Mouse (Mus musculus) embryo, embryonic 10.5 days (tissue): ENCODE results near the gene Mtr.
"Not testable (repeated sequence)": the region's sequence is repeated elsewhere in the genome, so short reads cannot be mapped to it uniquely, and the experiment has no call there.

Experiments
- DNase-seq: peaks from one replicate; pipeline ENCODE4 v3.0.0-alpha.2; 2015; ENCODE audit warnings: low spot score

Gene Mtr

DNA sequence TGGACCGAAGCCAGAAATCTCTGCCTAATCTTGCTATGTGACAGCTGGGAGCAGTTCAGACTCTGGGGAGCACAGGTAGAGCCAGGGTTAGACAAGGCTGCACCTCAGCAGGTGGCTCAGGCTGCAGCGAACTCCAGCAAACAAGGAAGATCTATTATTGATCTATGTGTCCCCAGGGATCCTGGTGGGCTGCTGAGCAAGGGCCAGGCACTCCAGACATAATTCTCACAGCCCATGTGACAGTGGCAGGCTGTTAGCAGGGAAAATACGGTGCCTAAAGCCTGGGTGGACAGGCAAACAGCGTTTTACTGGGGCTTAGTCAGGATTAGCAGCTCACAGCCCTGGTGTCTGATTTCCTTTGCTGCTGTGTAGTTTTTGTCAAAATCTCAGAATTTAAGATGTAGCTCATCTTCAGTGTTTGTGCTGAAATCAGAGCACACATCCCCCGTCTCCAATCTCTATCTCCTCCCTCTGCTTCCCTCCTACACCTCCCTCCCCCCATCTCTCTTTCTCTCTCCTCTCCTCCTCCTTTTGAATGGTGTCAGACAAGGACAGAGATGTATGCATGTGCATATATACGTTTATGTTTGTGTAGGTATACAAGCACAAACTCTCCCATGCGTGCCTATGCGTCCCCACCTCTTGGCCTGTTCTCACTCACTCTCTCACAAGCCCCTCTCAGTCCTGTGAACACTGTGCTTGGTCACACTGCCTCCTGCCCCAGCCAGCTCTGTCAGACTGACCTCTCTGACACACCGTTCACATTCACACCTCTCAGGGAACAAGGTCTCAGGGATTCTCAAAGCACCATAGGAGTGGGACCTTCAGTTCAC is 98.4 kb downstream of the Mtr start:
- peak; percentile 15 for DNase-seq

DNA sequence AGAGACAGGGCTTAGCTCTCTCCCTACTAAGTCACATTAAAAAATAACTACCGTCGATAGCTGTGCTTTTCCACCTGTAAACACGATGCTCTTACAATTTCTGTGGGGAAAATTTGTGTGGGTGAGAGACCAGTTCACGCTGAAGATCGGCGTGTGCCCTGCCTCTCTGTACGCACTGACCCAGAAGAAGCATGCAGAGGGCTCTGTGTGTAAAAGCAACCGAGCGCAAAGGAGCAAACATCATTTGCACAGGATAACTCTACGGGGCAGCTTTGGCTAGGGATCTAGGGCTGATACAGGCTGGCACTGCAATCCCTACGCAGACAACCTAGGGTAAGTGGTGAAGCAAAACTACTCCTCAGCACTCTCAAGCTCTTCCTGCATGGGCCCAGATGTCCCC is 104.0 kb downstream of the Mtr start:
- no peak for DNase-seq

DNA sequence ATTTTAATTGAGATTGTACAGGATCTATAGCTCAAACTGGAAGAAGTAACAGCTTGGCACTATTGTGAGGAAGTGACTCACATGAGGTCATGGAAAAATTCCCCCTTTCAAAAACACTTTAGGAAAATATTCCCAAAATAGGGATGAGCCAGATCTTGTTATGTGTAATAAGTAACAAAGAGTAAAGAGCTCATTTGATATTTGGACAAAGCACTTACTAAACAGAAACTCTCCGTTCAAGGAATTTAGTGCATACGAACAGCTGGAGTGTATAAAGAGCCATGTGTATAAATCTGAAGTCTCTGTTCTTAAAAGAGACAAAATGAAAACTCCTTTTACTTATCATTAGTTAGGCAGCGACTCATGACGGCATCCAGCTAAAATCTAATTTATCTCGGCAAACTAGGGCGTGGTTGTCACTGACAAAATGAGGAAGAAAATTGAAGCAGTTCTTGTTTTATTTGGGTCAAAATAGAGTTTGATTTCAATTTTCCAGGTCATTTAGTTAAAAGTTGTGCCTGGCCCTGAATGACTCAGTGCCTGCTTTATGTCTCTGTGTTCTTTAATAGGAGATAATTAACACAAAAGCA is 110.9 kb downstream of the Mtr start:
- DNase-seq, result no peak

DNA sequence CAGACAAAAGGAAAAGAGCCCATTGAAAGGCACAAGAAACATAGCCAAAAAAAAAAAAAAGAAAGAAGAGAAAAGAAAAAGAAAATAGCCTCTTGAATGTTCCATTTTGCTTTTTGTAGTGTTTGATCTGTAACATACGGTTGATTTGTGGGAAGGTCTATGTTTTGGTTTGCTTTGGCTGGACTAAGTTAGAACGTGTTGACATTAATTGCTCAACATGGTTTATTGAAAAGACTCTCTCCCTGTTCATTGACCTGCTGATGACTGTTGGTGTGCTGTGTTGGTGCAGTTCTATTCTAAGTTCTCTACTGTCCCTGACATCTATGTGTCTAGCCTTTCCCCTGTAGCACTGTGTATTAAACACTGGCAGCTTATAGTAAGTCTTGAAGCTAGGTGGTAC is 111.5 kb downstream of the Mtr start:
- DNase-seq, result no peak

DNA sequence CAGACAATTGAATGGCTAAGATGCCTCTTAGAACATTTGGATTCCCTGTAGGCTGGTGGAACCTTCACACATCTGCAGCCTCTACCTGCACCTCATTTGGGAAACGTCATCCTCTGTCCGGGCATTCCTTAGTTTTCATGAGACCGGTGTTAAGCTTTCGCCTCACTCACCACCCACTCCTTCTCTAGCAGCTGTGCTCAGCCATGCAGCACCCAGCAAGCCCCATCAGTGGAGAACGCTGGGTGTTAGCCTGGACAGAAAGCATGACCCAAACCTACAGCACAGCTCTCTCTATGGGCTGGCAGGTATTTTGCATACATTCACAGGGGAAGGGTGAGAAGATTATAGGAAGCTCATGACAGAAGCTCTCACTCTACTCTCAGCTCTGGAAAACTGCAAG is 114.6 kb downstream of the Mtr start:
- DNase-seq, result no peak

DNA sequence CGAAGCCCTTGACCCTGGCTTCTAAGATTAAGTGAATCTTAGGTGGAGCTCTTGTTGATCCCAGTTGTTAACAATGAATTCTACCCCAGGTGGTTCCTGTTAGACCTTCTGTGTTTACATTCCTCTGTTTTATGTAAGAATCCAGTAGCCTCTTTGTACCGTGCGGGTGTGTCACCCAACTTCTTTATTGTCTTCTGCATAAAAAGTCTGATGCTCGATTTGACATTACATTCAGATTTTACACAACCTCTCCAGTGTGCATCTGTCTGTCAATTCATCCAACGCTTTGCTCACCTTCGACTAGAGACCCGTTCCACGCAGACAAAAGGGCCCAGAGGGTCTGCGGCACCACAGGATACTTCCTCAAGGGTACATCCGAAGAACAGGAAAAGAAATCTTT is 121.5 kb downstream of the Mtr start:
- not testable (repeated sequence) for DNase-seq

DNA sequence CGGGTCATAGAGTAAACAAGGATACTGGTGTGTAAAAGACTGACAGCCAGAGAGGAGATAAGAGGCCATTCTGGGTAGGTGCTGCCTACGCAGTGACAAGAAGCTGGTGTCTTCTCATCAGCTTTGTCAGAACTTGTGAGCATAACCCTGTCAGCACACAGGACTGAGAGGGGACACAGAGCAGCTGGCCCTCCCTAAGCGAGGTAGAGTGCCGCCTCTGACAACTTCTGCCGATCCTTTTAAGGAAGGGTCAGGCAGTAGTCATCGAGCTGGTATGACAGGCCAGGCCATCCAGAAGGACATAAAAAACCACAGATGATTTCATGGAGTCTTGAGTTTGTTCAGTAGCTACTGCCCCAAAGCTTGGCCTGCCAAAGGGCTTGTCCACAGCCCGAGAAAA is 124.4 kb downstream of the Mtr start:
- DNase-seq, result no peak
